In genomic region chr2:71865935-71866334, GRCm38 (mm10) we compare ENCODE assay signal across 16 mouse cellular contexts. TPM values are rescaled to one million over a fixed set of nuclear protein-coding genes. Genes with fewer than 3 reads are reported as not detected.
DNase-seq lines count a peak whose midpoint lies in the region; ATAC-seq and TF ChIP-seq lines count a peak whose summit lies in the region.
"Had no signal": no experiment of that assay in that cellular context is flagged by ENCODE, and none has a peak within 500 bp of the region (broad histone marks: within the 10 kb centered on the region; RNA-seq: fewer than 3 reads in every experiment).

No protein-coding gene starts in this region.

- WGBS in kidney, postnatal 0 days: 47% methylated on average over 3 of the region's 3 CpGs

- no peak overlapping the region for H3K4me2 ChIP-seq in kidney, postnatal 0 days (ENCODE audit: low read length)
- H3K4me2 ChIP-seq: forebrain, embryonic 13.5 days; midbrain, embryonic 13.5 days had no signal

- peaks cover 6% of the 10 kb centered on the region for H3K4me1 ChIP-seq in kidney, postnatal 0 days (replicated peaks; ENCODE audit: insufficient read depth, low read length)
- peaks cover 17 to 24% of the 10 kb centered on the region in 2 experiments for H3K4me1 ChIP-seq in ES-E14 (ENCODE audit: control insufficient read depth in 2 of 2, insufficient read depth in 2 of 2, low read length in 2 of 2, poor library complexity in 1 of 2)
- H3K4me1 ChIP-seq: forebrain, embryonic 13.5 days; midbrain, embryonic 13.5 days had no signal

- no peak for ATAC-seq in kidney, postnatal 0 days (replicated peaks; ENCODE audit: low FRiP score, low read depth)
- ATAC-seq in granulocyte monocyte progenitor cell, adult 5-6 weeks (replicated peaks; ENCODE audit: poor library complexity, severe bottlenecking): peak; percentile 31
- ATAC-seq in megakaryocyte progenitor cell, adult 5-6 weeks (replicated peaks; ENCODE audit: poor library complexity): no peak
- ATAC-seq: forebrain, embryonic 13.5 days; midbrain, embryonic 13.5 days had no signal

- H3K36me3 ChIP-seq in kidney, postnatal 0 days (ENCODE audit: insufficient read depth, low read length): no peaks in the 10 kb centered on the region
- H3K36me3 ChIP-seq in ES-E14 (ENCODE audit: control insufficient read depth, insufficient read depth, low read length, poor library complexity, severe bottlenecking): no peaks in the 10 kb centered on the region
- H3K36me3 ChIP-seq: limb, embryonic 10.5 days; midbrain, embryonic 13.5 days had no signal

- in situ Hi-C loops in ES-E14 (cut with MboI; ENCODE audit: low sequenced_read_pairs in 2 of 2, unreplicated experiment in 2 of 2): no loop called here

- no peak overlapping the region for H3K9ac ChIP-seq in kidney, postnatal 0 days (ENCODE audit: low read depth, low read length)
- H3K9ac ChIP-seq in ES-E14 (ENCODE audit: insufficient read depth, low read depth, low read length, poor library complexity, severe bottlenecking): no peak overlapping the region
- H3K9ac ChIP-seq: forebrain, embryonic 13.5 days; liver, embryonic 14.5 days; midbrain, embryonic 13.5 days had no signal

- H3K4me3 ChIP-seq in kidney, postnatal 0 days (replicated peaks; ENCODE audit: low read depth, low read length): no peak overlapping the region
- H3K4me3 ChIP-seq in ES-E14 (ENCODE audit: insufficient read depth in 1 of 2, low read depth in 1 of 2, low read length in 2 of 2, poor library complexity in 1 of 2, severe bottlenecking in 1 of 2): no peak overlapping the region
- H3K4me3 ChIP-seq: forebrain, embryonic 13.5 days; gastrocnemius, adult 2 months; limb, embryonic 10.5 days; midbrain, embryonic 13.5 days; myocyte had no signal

- no peaks in the 10 kb centered on the region for H3K9me3 ChIP-seq in kidney, postnatal 0 days (replicated peaks; ENCODE audit: low read length)
- no peaks in the 10 kb centered on the region for H3K9me3 ChIP-seq in ES-E14 (ENCODE audit: control insufficient read depth, insufficient read depth, low read depth, low read length)
- H3K9me3 ChIP-seq: forebrain, embryonic 13.5 days; limb, embryonic 10.5 days; midbrain, embryonic 13.5 days had no signal

- H3K27me3 ChIP-seq in kidney, postnatal 0 days (ENCODE audit: insufficient read depth, low read length): no peaks in the 10 kb centered on the region
- H3K27me3 ChIP-seq: forebrain, embryonic 13.5 days; midbrain, embryonic 13.5 days had no signal

- DNase-seq in kidney, postnatal 0 days (ENCODE audit: low spot score): no peak
- no peak for DNase-seq in kidney, adult 11 months
- DNase-seq in A20 (ENCODE audit: low read depth, low spot score) (peak; percentile 68), ES-E14 (ENCODE audit: low read depth, low spot score) (no peak)
- no peak for DNase-seq in adrenal gland, postnatal 25 days
- DNase-seq in cerebellum, adult 11 months: no peak
- DNase-seq: adrenal gland, adult 2 months; cerebellum, adult 9-11 months; gastrocnemius, adult 2 months had no signal

- TF ChIP-seq CTCF in kidney, postnatal 0 days (IDR thresholded peaks at IDR 0.05; ENCODE audit: low read depth): no peak

- H3K27ac ChIP-seq in kidney, postnatal 0 days: 0 out of 2 replicates have a peak overlapping the region, but pooled peaks have one; percentile 25
- peak overlapping the region; percentile 82; the same call in 1 of the 2 replicates for H3K27ac ChIP-seq in ES-E14 (ENCODE audit: insufficient read depth, low read depth, low read length, poor library complexity, severe bottlenecking)
- H3K27ac ChIP-seq: forebrain, embryonic 13.5 days; limb, embryonic 10.5 days; liver, embryonic 14.5 days; midbrain, embryonic 13.5 days had no signal

TF ChIP-seq in ES-E14, 5 proteins besides CTCF, POLR2A, EP300 and RAD21:
- TF ChIP-seq HCFC1 (IDR thresholded peaks at IDR 0.05; ENCODE audit: borderline replicate concordance, insufficient read depth, low read length): no peak
- no peak for TF ChIP-seq MAFK (IDR thresholded peaks at IDR 0.05; ENCODE audit: insufficient read depth, low read depth, low read length)
- TF ChIP-seq CHD2 (IDR thresholded peaks at IDR 0.05; ENCODE audit: low read depth, low read length): no peak
- no peak for TF ChIP-seq ZC3H11A (IDR thresholded peaks at IDR 0.05; ENCODE audit: borderline replicate concordance, low read depth, low read length)
- no peak for TF ChIP-seq ZNF384 (IDR thresholded peaks at IDR 0.05; ENCODE audit: low read depth, low read length)

RNA-seq across cellular contexts. Expression of gene Pdk1, which starts 7.1 kb away (rescaled TPM):
- 38.8 and 39.6 TPM in 2 replicates for polyA plus RNA-seq in kidney, postnatal 0 days (2015; fragmentation: Nextera tagmentation; extraction: Ambion mirVana)
- 54.9 and 97.8 TPM in 2 replicates for total RNA-seq in ES-E14 (2012; rRNA removed)
- 20.5 and 44.3 TPM in 2 replicates for total RNA-seq in granulocyte monocyte progenitor cell, adult 5-6 weeks (2014; fragmentation: Nextera tagmentation)
- 77.7 and 82.7 TPM in 2 replicates for total RNA-seq in granulocyte monocyte progenitor cell, adult 5-6 weeks (2017)
- total RNA-seq in megakaryocyte progenitor cell, adult 5-6 weeks (2015): 25.9 and 26.5 TPM in 2 replicates
- 54.9 and 79.0 TPM in 2 replicates for total RNA-seq in megakaryocyte progenitor cell, adult 5-6 weeks (2017)
- total RNA-seq in adrenal gland, postnatal 25 days (2021): 33.8 and 44.4 TPM in 2 replicates
